ENCODE assay signal across 10 mouse cellular contexts in the genomic region with DNA sequence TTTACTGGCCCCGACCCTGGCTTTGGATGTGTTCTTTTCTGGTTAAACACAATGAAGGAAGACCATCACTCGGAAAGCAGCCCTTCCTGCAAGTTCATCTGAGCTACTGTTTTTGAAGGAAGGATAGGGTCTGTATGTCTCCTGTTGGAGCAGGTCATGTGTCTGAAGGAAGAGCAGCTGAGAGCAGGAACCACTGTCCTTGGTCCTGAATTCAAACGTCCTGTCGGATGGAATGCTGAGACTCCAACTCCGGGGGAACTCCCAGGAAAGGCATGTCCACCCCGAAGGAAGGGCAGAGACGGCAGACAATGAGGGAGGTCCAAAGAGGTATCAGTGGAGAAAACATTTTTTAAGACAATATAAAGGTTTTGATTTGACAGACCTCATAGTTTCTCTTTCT.
A peak's percentile ranks its signal among the peaks of the same experiment; 100 is the strongest.
DNase-seq lines count a peak whose midpoint lies in the region; ATAC-seq and TF ChIP-seq lines count a peak whose summit lies in the region.
"Had no signal": no experiment of that assay in that cellular context is flagged by ENCODE, and none has a peak within 500 bp of the region (broad histone marks: within the 10 kb centered on the region; RNA-seq: fewer than 3 reads in every experiment).

No protein-coding gene starts in this region.

- H3K9me3 ChIP-seq in intestine, embryonic 14.5 days (ENCODE audit: control insufficient read depth, low read length) = no peaks in the 10 kb centered on the region
- H3K9me3 ChIP-seq in intestine, embryonic 16.5 days (ENCODE audit: control insufficient read depth, low read length) = no peaks in the 10 kb centered on the region
- no peaks in the 10 kb centered on the region for H3K9me3 ChIP-seq in liver, embryonic 12.5 days (replicated peaks)
- H3K9me3 ChIP-seq: heart, embryonic 15.5 days had no signal

- POLR2A ChIA-PET in Patski (lab: Charles Lee) = interaction anchor here (0.5 to 1.1 kb wide), 2 partner anchors 11 to 391 kb away, joined by 3 read pairs; no protein-coding TSS in a partner anchor

- H3K27ac ChIP-seq in intestine, embryonic 14.5 days (ENCODE audit: low read depth) = no peak overlapping the region
- no peak overlapping the region for H3K27ac ChIP-seq in intestine, embryonic 16.5 days (ENCODE audit: low read length)
- no peak overlapping the region for H3K27ac ChIP-seq in liver, embryonic 12.5 days
- H3K27ac ChIP-seq: heart, embryonic 15.5 days had no signal

- TF ChIP-seq CTCF in Patski (IDR thresholded peaks at IDR 0.05) = no peak

- H3K9ac ChIP-seq in intestine, embryonic 14.5 days (ENCODE audit: low read length) = no peak overlapping the region
- H3K9ac ChIP-seq in intestine, embryonic 16.5 days (ENCODE audit: low read depth, low read length) = no peak overlapping the region
- H3K9ac ChIP-seq in liver, embryonic 12.5 days = no peak overlapping the region
- H3K9ac ChIP-seq: heart, embryonic 15.5 days had no signal

- in situ Hi-C loops in Patski (cut with MboI; ENCODE audit: low pct_unique_long_range_greater_than_20kb) = no loop called here

- no peak overlapping the region for H3K4me3 ChIP-seq in intestine, embryonic 14.5 days (ENCODE audit: low read depth, low read length)
- H3K4me3 ChIP-seq in intestine, embryonic 16.5 days (ENCODE audit: low read length) = no peak overlapping the region
- H3K4me3 ChIP-seq in liver, embryonic 12.5 days = no peak overlapping the region
- H3K4me3 ChIP-seq: heart, embryonic 15.5 days had no signal

- no peaks in the 10 kb centered on the region for H3K4me1 ChIP-seq in intestine, embryonic 14.5 days (replicated peaks; ENCODE audit: control insufficient read depth, insufficient read depth, low read length)
- no peaks in the 10 kb centered on the region for H3K4me1 ChIP-seq in intestine, embryonic 16.5 days (ENCODE audit: control insufficient read depth, insufficient read depth, low read length)
- H3K4me1 ChIP-seq in liver, embryonic 12.5 days = no peaks in the 10 kb centered on the region

- H3K36me3 ChIP-seq in intestine, embryonic 14.5 days (ENCODE audit: control insufficient read depth, insufficient read depth, low read length) = no peaks in the 10 kb centered on the region
- H3K36me3 ChIP-seq in intestine, embryonic 16.5 days (ENCODE audit: control insufficient read depth, insufficient read depth, low read length) = no peaks in the 10 kb centered on the region
- no peaks in the 10 kb centered on the region for H3K36me3 ChIP-seq in liver, embryonic 12.5 days
- H3K36me3 ChIP-seq: heart, embryonic 15.5 days had no signal

- peak; percentile 70 for DNase-seq in intestine, embryonic 14.5 days (ENCODE audit: low spot score)
- DNase-seq in 416B (ENCODE audit: low read depth) = peak; percentile 3
- DNase-seq in Patski (ENCODE audit: low read depth, low spot score) = peak; percentile 28
- DNase-seq in forelimb bud, embryonic 11.5 days (ENCODE audit: low read depth, low spot score) = peak; percentile 77
- DNase-seq in MN1 (ENCODE audit: low spot score) = no peak
- DNase-seq: cerebellum, adult 2 months had no signal

- no peaks in the 10 kb centered on the region for H3K27me3 ChIP-seq in intestine, embryonic 14.5 days (replicated peaks; ENCODE audit: control insufficient read depth, insufficient read depth, low read length)
- H3K27me3 ChIP-seq in intestine, embryonic 16.5 days (replicated peaks; ENCODE audit: control insufficient read depth, insufficient read depth, low read length) = no peaks in the 10 kb centered on the region
- peaks cover 45% of the 10 kb centered on the region for H3K27me3 ChIP-seq in Patski
- H3K27me3 ChIP-seq in liver, embryonic 12.5 days (replicated peaks) = no peaks in the 10 kb centered on the region
- H3K27me3 ChIP-seq: heart, embryonic 15.5 days had no signal

- WGBS in intestine, embryonic 14.5 days = 22% methylated on average over 7 of the region's 7 CpGs
- WGBS in intestine, embryonic 16.5 days = 19% methylated on average over 7 of the region's 7 CpGs
- 18% methylated on average over 7 of the region's 7 CpGs for WGBS in liver, embryonic 12.5 days (ENCODE audit: insufficient replicate concordance)

- no peak overlapping the region for H3K4me2 ChIP-seq in intestine, embryonic 14.5 days (ENCODE audit: low read length)
- H3K4me2 ChIP-seq in intestine, embryonic 16.5 days (ENCODE audit: low read depth, low read length) = no peak overlapping the region
- no peak overlapping the region for H3K4me2 ChIP-seq in liver, embryonic 12.5 days
- H3K4me2 ChIP-seq: heart, embryonic 15.5 days had no signal

- CTCF ChIA-PET in Patski (lab: Charles Lee) = interaction anchor here (0.6 to 0.8 kb wide), 2 partner anchors 10 to 29 kb away, joined by 3 read pairs; no protein-coding TSS in a partner anchor

- no peak for ATAC-seq in intestine, embryonic 14.5 days (replicated peaks; ENCODE audit: low FRiP score, low TSS enrichment, low read depth)
- no peak for ATAC-seq in intestine, embryonic 16.5 days
- ATAC-seq in Patski = no peak
- ATAC-seq in inflammation-experienced regulatory T-cells, adult 6 months = no peak
- ATAC-seq in liver, embryonic 12.5 days = no peak
